ENCODE assay signal across 2 mouse cellular contexts in genomic region chr7:30476136-30476535, GRCm38 (mm10).
A peak's percentile ranks its signal among the peaks of the same experiment; 100 is the strongest.
DNase-seq lines count a peak whose midpoint lies in the region.

No protein-coding gene starts in this region.

- peak; percentile 69 for DNase-seq in R1 (ENCODE audit: low read depth, low spot score)
- DNase-seq in testis, postnatal 14 days (ENCODE audit: low spot score), result peak; percentile 60
